Mouse (Mus musculus) ES-Bruce4 (cell line): ENCODE data around the gene Ppm1b.

Experiments
- EP300 ChIP-seq: IDR thresholded peaks from 2 replicates; pipeline ENCODE4 v1.6.1; 2011; ENCODE audit warnings: low read depth, low read length; ENCODE audit not compliant: insufficient read depth
- POLR2A ChIP-seq: IDR thresholded peaks from one replicate; pipeline ENCODE4 v1.8.1; 2011; ENCODE audit warnings: low read length; ENCODE audit not compliant: insufficient read depth

GRCm38 (mm10) chr17:84926233-84926632 lies 30.3 kb upstream of the Ppm1b start:
- TF ChIP-seq POLR2A (no peak), EP300 (no peak)
